In genomic region chr5:20620596-20621511, GRCm38 (mm10) we compare ENCODE assay signal across 12 mouse cellular contexts.
DNase-seq lines count a peak whose midpoint lies in the region; ATAC-seq and TF ChIP-seq lines count a peak whose summit lies in the region.
"Had no signal": no experiment of that assay in that cellular context is flagged by ENCODE, and none has a peak within 500 bp of the region (broad histone marks: within the 10 kb centered on the region; RNA-seq: fewer than 3 reads in every experiment).

No protein-coding gene starts in this region.

- no peak for TF ChIP-seq CTCF in hindbrain, postnatal 0 days (IDR thresholded peaks at IDR 0.05; ENCODE audit: low read depth)

- H3K27me3 ChIP-seq in hindbrain, postnatal 0 days (ENCODE audit: insufficient read depth, low read length) = no peaks in the 10 kb centered on the region
- H3K27me3 ChIP-seq in hindbrain, embryonic 14.5 days (ENCODE audit: control insufficient read depth, insufficient read depth, low read length) = no peaks in the 10 kb centered on the region
- H3K27me3 ChIP-seq in limb, embryonic 14.5 days (ENCODE audit: control insufficient read depth, insufficient read depth, low read length) = no peaks in the 10 kb centered on the region
- H3K27me3 ChIP-seq: CH12.LX; forebrain, embryonic 15.5 days had no signal

- H3K9me3 ChIP-seq in hindbrain, postnatal 0 days (ENCODE audit: low read length) = no peaks in the 10 kb centered on the region
- no peaks in the 10 kb centered on the region for H3K9me3 ChIP-seq in hindbrain, embryonic 14.5 days (ENCODE audit: control insufficient read depth, low read length)
- no peaks in the 10 kb centered on the region for H3K9me3 ChIP-seq in limb, embryonic 14.5 days (ENCODE audit: control insufficient read depth, low read length)
- H3K9me3 ChIP-seq: forebrain, embryonic 15.5 days had no signal

- H3K4me1 ChIP-seq in hindbrain, postnatal 0 days (ENCODE audit: insufficient read depth, low read length) = no peaks in the 10 kb centered on the region
- peaks cover 11% of the 10 kb centered on the region; the same call in 1 of the 2 replicates for H3K4me1 ChIP-seq in hindbrain, embryonic 14.5 days (replicated peaks; ENCODE audit: control insufficient read depth, insufficient read depth, low read length)
- H3K4me1 ChIP-seq in limb, embryonic 14.5 days (ENCODE audit: control insufficient read depth, insufficient read depth, low read length) = no peaks in the 10 kb centered on the region
- H3K4me1 ChIP-seq: forebrain, embryonic 15.5 days had no signal

- H3K27ac ChIP-seq in hindbrain, postnatal 0 days = no peak overlapping the region
- H3K27ac ChIP-seq in hindbrain, embryonic 14.5 days = no peak overlapping the region
- H3K27ac ChIP-seq in limb, embryonic 14.5 days (replicated peaks; ENCODE audit: low read depth, low read length) = no peak overlapping the region; the same call in 1 of the 2 replicates
- H3K27ac ChIP-seq: forebrain, embryonic 15.5 days had no signal

- no peak for TF ChIP-seq POLR2A in limb, embryonic 14.5 days (IDR thresholded peaks at IDR 0.05; ENCODE audit: borderline replicate concordance, extremely low read depth, insufficient read depth, insufficient read length)

- H3K4me3 ChIP-seq in hindbrain, postnatal 0 days (ENCODE audit: low read length) = no peak overlapping the region
- H3K4me3 ChIP-seq in hindbrain, embryonic 14.5 days (replicated peaks; ENCODE audit: low read length) = no peak overlapping the region
- H3K4me3 ChIP-seq in limb, embryonic 14.5 days (replicated peaks; ENCODE audit: low read length) = no peak overlapping the region
- H3K4me3 ChIP-seq: forebrain, embryonic 15.5 days had no signal

- H3K4me2 ChIP-seq in hindbrain, postnatal 0 days (ENCODE audit: low read depth, low read length) = no peak overlapping the region
- H3K4me2 ChIP-seq in hindbrain, embryonic 14.5 days (replicated peaks) = no peak overlapping the region
- no peak overlapping the region for H3K4me2 ChIP-seq in limb, embryonic 14.5 days (replicated peaks; ENCODE audit: low read depth, low read length, severe bottlenecking)
- H3K4me2 ChIP-seq: forebrain, embryonic 15.5 days had no signal

- H3K9ac ChIP-seq in hindbrain, postnatal 0 days (replicated peaks; ENCODE audit: low read length) = no peak overlapping the region
- no peak overlapping the region for H3K9ac ChIP-seq in hindbrain, embryonic 14.5 days
- no peak overlapping the region for H3K9ac ChIP-seq in limb, embryonic 14.5 days (ENCODE audit: low read depth, low read length, severe bottlenecking)
- H3K9ac ChIP-seq: forebrain, embryonic 15.5 days had no signal

- no peaks in the 10 kb centered on the region for H3K36me3 ChIP-seq in hindbrain, postnatal 0 days (ENCODE audit: insufficient read depth, low read length)
- H3K36me3 ChIP-seq in hindbrain, embryonic 14.5 days (replicated peaks; ENCODE audit: control insufficient read depth, insufficient read depth) = no peaks in the 10 kb centered on the region
- H3K36me3 ChIP-seq in limb, embryonic 14.5 days (ENCODE audit: control insufficient read depth, insufficient read depth, low read length) = no peaks in the 10 kb centered on the region
- H3K36me3 ChIP-seq: forebrain, embryonic 15.5 days had no signal

- DNase-seq in hindbrain, postnatal 0 days (ENCODE audit: low spot score) = peak; percentile 22
- DNase-seq in hindbrain, embryonic 14.5 days (ENCODE audit: low spot score) = no peak
- peak; percentile 51 for DNase-seq in urinary bladder, postnatal 14 days (ENCODE audit: low spot score)
- DNase-seq in urinary bladder, postnatal 25 days (ENCODE audit: low spot score) = no peak
- peak; percentile 42 for DNase-seq in limb, embryonic 14.5 days (ENCODE audit: low spot score)
- DNase-seq in testis, postnatal 10 days (ENCODE audit: low spot score) = no peak
- DNase-seq in thymus, postnatal 0 days (ENCODE audit: low spot score) = no peak
- DNase-seq: cerebellum, adult 2 months; spleen, adult 18-20 months had no signal

- 71% methylated on average over 7 of the region's 7 CpGs for WGBS in hindbrain, postnatal 0 days
- WGBS in hindbrain, embryonic 14.5 days = 75% methylated on average over 7 of the region's 7 CpGs
- WGBS in limb, embryonic 14.5 days = 75% methylated on average over 7 of the region's 7 CpGs

- ATAC-seq in hindbrain, postnatal 0 days = no peak
- ATAC-seq in hindbrain, embryonic 14.5 days (ENCODE audit: low FRiP score) = no peak
- peak; percentile 82 for ATAC-seq in limb, embryonic 14.5 days (ENCODE audit: low FRiP score, low read depth)
- ATAC-seq: forebrain, embryonic 15.5 days; intestine, postnatal 0 days had no signal

Comparison
In these comparisons a context has a peak if more than half of its experiments do, and no peak if none do; other contexts are left out.
1. DNase-seq: peak in hindbrain, postnatal 0 days (single experiment), urinary bladder, postnatal 14 days (single experiment) and limb, embryonic 14.5 days (single experiment); none in hindbrain, embryonic 14.5 days (single experiment), urinary bladder, postnatal 25 days (single experiment), testis, postnatal 10 days (single experiment) and thymus, postnatal 0 days (single experiment).